Comparison of ENCODE assay signal across 8 mouse cellular contexts in the genomic region with DNA sequence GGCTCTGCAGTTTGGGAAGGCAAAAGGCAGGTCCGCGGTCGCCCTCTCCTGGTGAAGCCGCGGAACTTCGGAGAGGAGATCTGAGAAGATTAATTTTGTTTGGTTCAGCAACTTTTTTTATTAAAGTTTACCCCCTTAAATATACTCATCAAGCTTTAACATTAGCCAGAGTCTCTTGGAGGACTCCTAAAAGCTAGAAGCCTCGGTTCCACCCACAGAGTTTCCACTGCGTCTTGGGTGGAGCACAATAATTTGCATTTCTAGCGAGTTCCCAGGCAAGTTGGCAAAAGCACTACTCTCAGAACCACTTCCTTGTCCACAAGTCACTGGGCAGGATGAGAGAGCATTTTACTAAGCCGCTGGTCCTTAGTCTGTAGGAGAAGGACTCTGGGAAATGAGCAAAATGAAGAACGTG.
DNase-seq lines count a peak whose midpoint lies in the region; ATAC-seq and TF ChIP-seq lines count a peak whose summit lies in the region.

No protein-coding gene starts in this region.

- no peaks in the 10 kb centered on the region for H3K27me3 ChIP-seq in embryonic facial prominence, embryonic 15.5 days
- H3K27me3 ChIP-seq in limb, embryonic 15.5 days: no peaks in the 10 kb centered on the region
- no peaks in the 10 kb centered on the region for H3K27me3 ChIP-seq in midbrain, postnatal 0 days (ENCODE audit: insufficient read depth, low read length)

- H3K27ac ChIP-seq in bone marrow, adult 2 months (ENCODE audit: control insufficient read depth, insufficient read depth, low read depth, low read length, poor library complexity): peak overlapping the region; percentile 24
- H3K27ac ChIP-seq in embryonic facial prominence, embryonic 15.5 days (replicated peaks): 0 out of 2 replicates have a peak overlapping the region, but pooled peaks have one; percentile 65
- H3K27ac ChIP-seq in limb, embryonic 15.5 days: peak overlapping the region; percentile 60; the same call in 1 of the 2 replicates
- H3K27ac ChIP-seq in midbrain, postnatal 0 days (ENCODE audit: low read depth, low read length): no peak overlapping the region

- WGBS in bone marrow, adult 2 months: under 1% methylated on average over 11 of the region's 11 CpGs
- 5% methylated on average over 11 of the region's 11 CpGs for WGBS in embryonic facial prominence, embryonic 15.5 days
- WGBS in limb, embryonic 15.5 days: 4% methylated on average over 11 of the region's 11 CpGs
- 5% methylated on average over 11 of the region's 11 CpGs for WGBS in midbrain, postnatal 0 days

- 0 out of 2 replicates have a peak, but pooled peaks have one; percentile 29 for ATAC-seq in embryonic facial prominence, embryonic 15.5 days (ENCODE audit: insufficient number of reproducible peaks, low FRiP score, low TSS enrichment, low read depth)
- 0 out of 2 replicates have a peak, but pooled peaks have one; percentile 7 for ATAC-seq in limb, embryonic 15.5 days (ENCODE audit: insufficient number of reproducible peaks, low FRiP score, low TSS enrichment, low read depth)
- ATAC-seq in midbrain, postnatal 0 days (ENCODE audit: low FRiP score): no peak

- H3K4me2 ChIP-seq in embryonic facial prominence, embryonic 15.5 days (replicated peaks): peak overlapping the region; percentile 58
- peak overlapping the region; percentile 56 for H3K4me2 ChIP-seq in limb, embryonic 15.5 days
- peak overlapping the region; percentile 56 for H3K4me2 ChIP-seq in midbrain, postnatal 0 days (ENCODE audit: low read depth, low read length, poor library complexity, severe bottlenecking)

- TF ChIP-seq CTCF in bone marrow, adult 2 months (IDR thresholded peaks at IDR 0.05; ENCODE audit: control insufficient read depth, insufficient read depth, low read length): peak; percentile 80
- peak; percentile 96 for TF ChIP-seq CTCF in midbrain, postnatal 0 days (IDR thresholded peaks at IDR 0.05)

- H3K9me3 ChIP-seq in embryonic facial prominence, embryonic 15.5 days (replicated peaks): no peaks in the 10 kb centered on the region
- no peaks in the 10 kb centered on the region for H3K9me3 ChIP-seq in limb, embryonic 15.5 days
- no peaks in the 10 kb centered on the region for H3K9me3 ChIP-seq in midbrain, postnatal 0 days (ENCODE audit: low read length)

- TF ChIP-seq POLR2A in bone marrow, adult 2 months (IDR thresholded peaks at IDR 0.05; ENCODE audit: borderline replicate concordance, control insufficient read depth, low read depth, low read length): no peak

- peak overlapping the region; percentile 46 for H3K4me3 ChIP-seq in bone marrow, adult 2 months (replicated peaks; ENCODE audit: control insufficient read depth, low read depth, low read length)
- peak overlapping the region; percentile 47 for H3K4me3 ChIP-seq in embryonic facial prominence, embryonic 15.5 days (replicated peaks)
- peak overlapping the region; percentile 41 for H3K4me3 ChIP-seq in limb, embryonic 15.5 days
- peak overlapping the region; percentile 41 for H3K4me3 ChIP-seq in midbrain, postnatal 0 days (ENCODE audit: low read depth, low read length)

- H3K9ac ChIP-seq in embryonic facial prominence, embryonic 15.5 days: no peak overlapping the region
- H3K9ac ChIP-seq in limb, embryonic 15.5 days: no peak overlapping the region
- H3K9ac ChIP-seq in midbrain, postnatal 0 days (replicated peaks; ENCODE audit: low read length, poor library complexity, severe bottlenecking): no peak overlapping the region

- DNase-seq in 416B (ENCODE audit: low read depth): peak; percentile 94
- DNase-seq in heart, adult 9 months (ENCODE audit: low spot score in 2 of 2): peak; percentile 56 to 70
- DNase-seq in kidney, adult 9 months: peak; percentile 75
- peak; percentile 83 for DNase-seq in midbrain, postnatal 0 days (ENCODE audit: low spot score)
- DNase-seq in spleen, postnatal 14 days (ENCODE audit: low spot score in 2 of 2): peak; percentile 53 to 75

- H3K4me1 ChIP-seq in bone marrow, adult 2 months (ENCODE audit: control insufficient read depth, insufficient read depth, low read length): peaks cover 3% of the 10 kb centered on the region; the same call in 1 of the 2 replicates
- no peaks in the 10 kb centered on the region for H3K4me1 ChIP-seq in embryonic facial prominence, embryonic 15.5 days
- H3K4me1 ChIP-seq in limb, embryonic 15.5 days: peaks cover 5% of the 10 kb centered on the region
- no peaks in the 10 kb centered on the region for H3K4me1 ChIP-seq in midbrain, postnatal 0 days (ENCODE audit: insufficient read depth, low read length)

- H3K36me3 ChIP-seq in embryonic facial prominence, embryonic 15.5 days: no peaks in the 10 kb centered on the region
- no peaks in the 10 kb centered on the region for H3K36me3 ChIP-seq in limb, embryonic 15.5 days
- no peaks in the 10 kb centered on the region for H3K36me3 ChIP-seq in midbrain, postnatal 0 days (ENCODE audit: insufficient read depth, low read length)
